Mouse (Mus musculus) erythroblast, adult 5-6 weeks (primary cell): ENCODE results near the gene Ror1. TPM values are rescaled to one million over a fixed set of nuclear protein-coding genes. Genes with fewer than 3 reads are reported as not detected.

Experiments used
- ATAC-seq: replicated peaks from 2 replicates; pipeline ENCODE4 v1.8.0; 2016; ENCODE audit warnings: moderate number of reproducible peaks, mild to moderate bottlenecking, moderate TSS enrichment, inconsistent platforms; ENCODE audit not compliant: poor library complexity, low FRiP score, severe bottlenecking
- total RNA-seq, 2 experiments: library from RNA; stranded (forward) in 1 of 2; stranded (reverse) in 1 of 2; fragments of 150-400 nt in 1 of 2; fragments of 200-764, 138-1000 nt in 1 of 2; gene quantifications; 2 replicates each; pipeline versions ENCODE4 v1.2.3 to v1.2.4; 2015 to 2017; ENCODE audit warnings: low replicate concordance in 2 of 2

Gene Ror1
- total RNA-seq, 2 experiments from 2014 or later, result not detected

DNA sequence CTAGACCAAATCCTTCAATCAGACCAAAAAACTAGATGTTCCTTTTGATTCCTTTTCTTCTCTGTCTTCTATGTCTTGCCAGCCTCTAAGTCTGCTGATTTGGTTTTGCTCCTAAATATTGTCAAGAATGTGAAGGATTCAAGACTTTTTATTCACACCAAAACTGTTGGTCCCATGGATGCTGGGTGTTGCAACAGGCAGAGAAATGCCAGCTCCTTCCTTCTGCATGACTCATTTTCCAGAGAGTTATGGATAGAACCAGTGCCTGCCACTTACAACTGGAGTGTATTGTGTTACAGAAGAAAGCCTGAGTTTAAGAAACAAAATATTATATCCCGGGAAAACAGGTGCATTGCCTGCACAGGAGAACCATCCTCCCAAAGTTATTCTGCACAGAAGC lies 55.2 kb downstream of the Ror1 start:
- no peak for ATAC-seq

GRCm38 (mm10) chr4:100154560-100155130 lies 59.1 kb downstream of the Ror1 start:
- no peak for ATAC-seq

DNA sequence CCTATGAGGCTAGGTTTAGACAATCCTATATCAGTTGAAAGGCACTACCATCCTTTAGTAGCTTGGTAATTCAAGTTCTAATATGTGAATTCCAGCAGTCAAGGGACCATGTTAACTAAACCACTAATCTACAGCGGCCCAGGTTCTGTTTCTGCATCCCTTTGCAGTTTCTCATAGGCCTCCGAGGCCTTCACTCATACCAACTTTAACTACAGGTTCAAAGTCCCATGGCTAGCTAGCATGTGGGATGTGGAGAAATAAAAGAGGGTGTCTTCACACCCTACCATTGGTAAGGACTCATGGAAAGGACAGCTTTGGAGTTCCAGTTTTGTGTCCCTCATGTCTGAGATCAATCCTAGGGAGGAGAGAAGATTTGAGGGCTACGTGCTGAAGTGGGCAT lies 60.1 kb downstream of the Ror1 start:
- ATAC-seq, result no peak

- no peak for ATAC-seq
Measured at GRCm38 (mm10) chr4:100158401-100158800, 62.8 kb downstream of the Ror1 start.

DNA sequence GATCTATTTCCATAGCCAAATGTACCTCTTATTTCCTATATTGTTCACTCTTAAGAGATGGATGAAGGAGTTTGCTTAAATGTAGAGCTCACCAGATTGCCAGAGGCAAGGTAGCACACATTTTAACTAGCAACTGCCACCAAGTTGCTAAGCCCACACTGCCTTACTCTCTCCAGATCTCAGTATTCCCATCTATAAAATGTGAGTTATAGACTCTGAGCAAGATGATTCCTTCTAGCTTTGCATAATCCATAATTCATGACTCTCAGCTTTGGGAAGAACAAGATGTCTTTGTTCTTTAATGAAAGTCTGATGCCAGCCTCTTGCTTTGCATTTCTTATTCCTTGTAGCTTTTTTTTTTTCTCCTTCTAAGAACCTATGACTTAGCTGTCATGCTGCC lies 64.6 kb downstream of the Ror1 start:
- no peak for ATAC-seq

- no peak for ATAC-seq
Measured at GRCm38 (mm10) chr4:100165790-100166189, 70.2 kb downstream of the Ror1 start.

GRCm38 (mm10) chr4:100166871-100167270 lies 71.3 kb downstream of the Ror1 start:
- ATAC-seq, result no peak

GRCm38 (mm10) chr4:100169683-100170082 lies 74.1 kb downstream of the Ror1 start:
- no peak for ATAC-seq

DNA sequence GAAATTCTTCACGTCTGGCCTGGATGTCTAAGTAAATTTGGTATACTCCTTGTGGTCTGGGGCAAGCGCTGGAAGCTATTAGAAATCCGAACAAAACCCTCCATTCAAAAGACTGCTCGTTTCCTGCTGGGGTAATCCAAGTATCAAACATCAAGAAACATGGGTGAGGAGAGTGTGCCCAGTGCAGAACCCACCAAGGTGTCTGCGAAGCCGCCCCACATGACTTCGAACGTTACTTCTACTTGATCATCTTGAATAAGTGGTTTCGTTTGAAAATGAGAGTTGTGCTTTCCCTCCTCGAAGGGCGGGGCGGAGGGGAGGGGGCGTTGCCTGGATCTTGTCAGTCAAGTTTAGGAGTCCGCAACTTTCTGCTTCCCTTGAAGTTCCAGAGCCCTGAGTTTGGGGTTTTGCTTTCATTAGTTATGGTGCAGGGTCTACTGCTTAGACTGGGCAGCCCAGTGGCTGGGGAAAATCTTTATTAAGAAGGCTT lies 74.6 kb downstream of the Ror1 start:
- ATAC-seq, result no peak

DNA sequence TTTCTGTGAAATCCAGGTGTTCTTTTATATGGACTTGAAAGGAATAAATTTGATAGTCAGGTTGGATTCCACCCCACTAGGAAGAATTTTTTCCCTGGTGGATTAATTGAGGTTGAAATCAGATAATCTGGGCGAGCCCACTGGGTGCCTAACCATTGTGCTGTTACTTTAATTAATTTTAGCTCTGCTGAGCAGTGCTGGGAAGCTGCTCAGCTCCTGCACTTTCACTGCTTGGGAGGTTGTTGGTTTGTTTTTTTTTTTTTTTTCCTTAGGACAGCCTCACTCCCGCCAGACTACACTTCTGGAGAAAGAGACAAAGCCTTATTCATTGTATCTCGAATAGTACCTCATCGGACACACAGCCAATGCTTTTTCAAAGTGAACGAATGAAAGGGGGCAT lies 75.2 kb downstream of the Ror1 start:
- no peak for ATAC-seq

GRCm38 (mm10) chr4:100171483-100171898 lies 75.9 kb downstream of the Ror1 start:
- ATAC-seq, result no peak

DNA sequence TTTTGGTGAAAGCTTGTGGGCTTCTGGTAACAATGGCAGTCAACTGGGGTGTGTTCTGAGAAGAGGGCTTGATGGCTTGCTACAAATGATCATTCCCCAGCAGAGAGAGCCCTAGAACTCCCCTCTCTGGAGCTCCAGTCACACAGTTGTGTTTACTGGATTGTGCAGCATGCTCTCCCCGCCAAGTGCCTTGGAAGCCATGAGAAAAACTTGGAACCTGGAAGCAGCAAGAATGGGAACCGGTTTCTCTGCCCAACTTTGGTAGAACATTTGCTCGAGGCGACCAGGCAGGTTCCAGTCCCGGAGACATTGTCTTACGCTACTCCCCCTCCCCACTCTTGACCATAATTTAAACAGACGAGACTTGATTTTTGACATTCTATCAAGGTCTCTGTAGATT lies 80.0 kb downstream of the Ror1 start:
- ATAC-seq, result no peak

- no peak for ATAC-seq
Measured at GRCm38 (mm10) chr4:100178316-100178715, 82.7 kb downstream of the Ror1 start.

DNA sequence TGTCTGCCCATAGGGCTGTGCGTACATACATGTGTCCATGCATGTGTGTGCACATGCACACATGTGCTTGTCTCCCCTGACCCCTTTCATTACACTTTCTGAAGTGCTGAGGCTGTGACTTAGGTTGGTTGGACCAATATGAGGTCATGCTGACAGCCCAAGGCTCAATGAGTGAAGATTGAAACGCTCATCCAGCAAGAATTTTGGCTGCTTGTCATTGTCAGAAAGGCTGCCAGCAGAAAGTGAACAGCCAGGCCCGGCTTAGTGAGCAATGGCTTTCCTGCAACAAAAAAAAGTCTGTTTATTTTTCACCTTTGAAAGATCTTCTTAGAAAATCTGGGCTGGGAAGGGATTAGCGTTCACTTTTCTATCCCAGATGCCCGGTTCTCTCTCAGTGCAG lies 86.1 kb downstream of the Ror1 start:
- no peak for ATAC-seq

DNA sequence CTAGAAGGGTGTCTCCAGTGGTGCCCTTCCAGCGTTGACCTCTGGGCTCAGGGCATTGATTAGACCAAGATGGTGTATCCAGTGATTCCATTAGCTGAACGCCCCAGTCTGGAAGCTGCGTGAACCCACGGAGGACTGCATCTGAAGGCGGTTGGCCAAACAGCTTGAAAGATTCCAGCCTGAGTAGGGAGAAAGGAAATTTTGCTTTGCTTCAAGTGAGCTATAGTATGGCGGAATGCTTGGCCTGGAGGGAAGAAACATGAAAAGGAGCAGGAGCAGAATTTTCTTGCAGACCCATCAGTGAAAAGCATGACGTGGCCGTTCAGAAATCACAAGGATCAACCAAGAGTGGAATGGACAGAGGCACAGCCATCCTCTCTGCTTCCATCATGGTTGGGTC lies 91.2 kb downstream of the Ror1 start:
- ATAC-seq, result no peak

DNA sequence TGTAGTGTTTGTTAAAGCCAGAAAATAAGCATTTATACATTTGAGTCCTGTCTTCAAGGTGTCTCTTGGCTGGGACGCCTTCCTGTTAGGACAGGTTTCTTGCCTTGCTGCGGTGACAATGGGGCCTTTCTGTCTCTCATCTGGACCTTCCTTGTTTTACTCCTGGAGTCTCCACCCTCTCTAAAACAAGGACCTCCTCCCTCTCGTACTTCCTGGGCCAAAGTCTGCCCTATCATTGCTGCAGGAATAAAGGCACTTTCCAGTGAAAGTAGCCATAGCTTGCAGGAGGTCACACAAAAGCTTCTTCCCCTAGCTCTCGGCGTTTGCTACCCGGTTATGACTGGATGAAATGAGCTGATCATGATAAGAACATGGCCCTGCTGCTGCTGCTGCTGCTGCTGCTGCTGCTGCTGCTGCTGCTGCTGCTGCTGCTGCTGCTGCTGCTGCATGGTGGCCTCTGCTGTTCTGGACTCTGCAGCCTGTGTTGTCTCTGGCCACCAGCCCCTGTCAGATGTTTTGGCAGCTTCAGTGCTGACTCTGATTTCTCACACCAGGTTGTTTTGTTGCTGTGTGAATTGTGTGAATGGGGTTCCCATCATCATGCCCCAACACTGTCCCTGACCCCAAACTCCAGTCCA lies 92.1 kb downstream of the Ror1 start:
- ATAC-seq, result no peak

DNA sequence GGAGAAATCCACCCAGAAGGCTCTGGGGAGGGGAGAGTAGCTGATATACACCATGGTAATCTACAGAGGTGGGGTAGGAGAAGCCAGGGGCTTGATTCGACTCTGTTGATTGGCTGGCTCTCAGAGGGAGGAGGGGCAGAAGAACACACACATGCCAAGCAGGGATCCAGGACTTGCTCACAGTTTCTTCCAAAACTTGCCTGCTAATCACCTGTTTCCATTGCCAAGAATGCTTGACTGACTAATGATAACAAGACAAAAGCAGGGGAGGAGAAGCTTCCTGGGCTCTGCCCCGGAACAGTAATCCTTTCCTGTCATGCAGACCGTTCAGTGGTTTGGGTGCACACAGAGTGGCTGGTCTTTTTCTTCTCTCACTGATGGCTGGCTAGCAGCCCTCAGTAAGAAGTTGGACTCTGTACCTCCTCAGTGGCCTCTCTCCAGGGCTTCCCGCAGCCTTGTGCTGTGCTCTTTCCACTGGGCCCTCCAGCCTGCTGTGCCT lies 92.7 kb downstream of the Ror1 start:
- no peak for ATAC-seq

- no peak for ATAC-seq
Measured at GRCm38 (mm10) chr4:100191483-100191882, 95.9 kb downstream of the Ror1 start.

DNA sequence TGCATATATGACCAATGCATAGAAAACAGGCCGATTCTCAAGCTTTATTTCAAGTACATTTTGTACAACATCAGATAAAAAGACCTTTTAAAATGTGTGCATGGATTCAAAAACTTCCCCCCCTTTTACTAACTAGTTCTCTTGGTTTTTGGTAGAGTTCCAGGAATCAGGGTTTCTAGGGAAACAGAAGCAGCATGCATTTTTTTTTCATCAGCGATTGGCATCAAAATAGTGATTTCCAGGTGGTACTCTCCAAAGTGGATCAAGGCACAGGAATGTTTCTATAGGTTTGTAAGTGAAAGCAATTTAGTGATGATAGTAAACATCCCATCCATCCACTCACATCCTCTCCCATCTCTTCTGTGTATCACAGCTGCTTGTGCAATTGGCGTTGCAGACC lies 98.5 kb downstream of the Ror1 start:
- ATAC-seq, result no peak

- no peak for ATAC-seq
Measured at GRCm38 (mm10) chr4:100196255-100196793, 100.7 kb downstream of the Ror1 start.

GRCm38 (mm10) chr4:100198275-100198674 lies 102.7 kb downstream of the Ror1 start:
- no peak for ATAC-seq
